Mouse (Mus musculus) heart, adult 11 months (tissue): ENCODE measurements around the gene Ippk.

Experiments used
- DNase-seq: peaks from one replicate; pipeline ENCODE4 v3.0.0; 2022

Ippk gene

DNA sequence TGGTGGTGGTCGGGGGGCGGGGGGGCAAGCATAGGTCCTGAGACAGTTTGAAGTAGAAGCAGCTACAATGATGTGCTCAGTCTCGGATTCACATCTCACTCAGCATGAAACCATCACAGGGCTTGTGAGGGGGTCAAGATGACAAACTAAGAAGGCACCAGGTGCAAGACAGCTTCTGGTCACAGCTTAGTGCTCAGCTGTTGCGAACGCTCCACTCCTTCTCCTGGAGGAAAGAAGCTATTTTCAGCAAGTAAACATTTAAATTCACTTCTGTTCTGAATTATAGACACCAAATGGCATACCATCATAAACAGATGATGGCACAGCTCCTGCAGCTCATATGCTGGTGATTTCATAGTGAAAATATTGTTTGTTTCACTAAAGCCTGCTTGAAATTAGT is 64.3 kb downstream of the Ippk start:
- DNase-seq, result no peak

DNA sequence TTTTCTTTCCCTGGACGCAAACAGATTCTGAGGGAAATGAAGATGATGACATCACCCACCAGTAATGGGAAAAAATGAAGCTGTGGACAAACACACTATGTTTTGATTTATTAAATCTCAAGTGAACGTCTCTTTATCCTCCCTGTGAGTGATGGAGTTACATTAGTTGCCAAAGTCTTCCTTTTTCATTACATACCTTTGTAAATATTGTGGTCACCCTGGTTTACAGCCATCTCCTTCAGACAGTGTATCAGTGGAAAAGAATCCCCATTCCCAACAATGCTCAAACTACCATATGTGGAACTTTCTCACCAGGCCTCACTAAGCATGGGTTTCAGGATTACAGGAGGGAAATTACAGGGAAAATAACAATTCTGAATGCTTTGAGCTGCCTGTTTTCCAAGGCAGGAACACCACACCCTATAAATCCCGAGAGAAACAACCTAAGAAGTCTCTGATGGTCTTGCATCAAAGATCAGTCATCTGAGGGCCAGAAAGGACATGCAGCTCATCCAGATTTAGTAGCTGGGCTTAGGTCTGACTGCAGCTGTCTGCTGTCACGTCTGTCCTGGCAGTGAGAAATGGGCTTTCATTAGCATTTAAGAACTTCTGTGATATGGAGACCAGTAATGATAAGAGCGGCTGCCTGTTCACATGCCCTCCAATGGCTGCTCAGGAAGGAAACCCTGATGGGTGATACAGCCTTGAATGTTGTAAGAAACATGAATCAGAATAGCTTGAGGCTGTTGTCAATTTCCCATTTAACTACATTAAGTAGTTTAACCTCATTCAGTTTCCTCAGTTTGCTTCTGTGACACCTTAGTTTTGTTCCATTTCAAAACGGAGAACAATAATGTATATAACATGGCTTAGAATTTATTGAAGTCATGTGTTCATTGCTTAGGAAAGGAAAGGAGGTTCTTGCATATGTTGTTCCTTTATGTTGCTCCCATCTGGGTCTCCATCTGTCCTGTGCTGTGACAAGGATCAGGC is 71.6 kb downstream of the Ippk start, which contains the start of gene Tes3-ps:
TSS of gene Tes3-ps (plus strand) at position 943 of the 993 bp plus-strand sequence.
- peak; percentile 96 for DNase-seq

DNA sequence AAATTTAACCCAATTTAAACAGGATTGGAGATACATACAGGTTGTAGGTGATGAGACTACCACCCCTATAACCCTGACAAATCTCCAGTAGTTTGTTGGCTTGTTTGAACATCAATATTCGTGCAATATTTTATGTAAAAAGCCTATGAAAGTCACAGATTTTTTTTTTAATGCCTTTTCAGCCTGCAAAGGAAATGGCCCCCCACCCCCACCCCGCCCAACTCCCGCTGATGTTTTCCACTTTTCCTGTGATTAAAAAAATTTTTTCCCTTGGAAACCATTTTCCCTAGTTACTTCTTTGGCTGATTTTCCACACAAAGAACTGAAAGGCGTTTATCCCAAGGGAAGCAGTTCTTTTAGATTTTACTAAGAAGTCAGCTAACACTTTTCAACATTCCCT is 83.5 kb downstream of the Ippk start, which contains the start of gene Ecm2:
TSS of gene Ecm2 (plus strand) at position 301 of the 400 bp plus-strand sequence.
- DNase-seq, result no peak

DNA sequence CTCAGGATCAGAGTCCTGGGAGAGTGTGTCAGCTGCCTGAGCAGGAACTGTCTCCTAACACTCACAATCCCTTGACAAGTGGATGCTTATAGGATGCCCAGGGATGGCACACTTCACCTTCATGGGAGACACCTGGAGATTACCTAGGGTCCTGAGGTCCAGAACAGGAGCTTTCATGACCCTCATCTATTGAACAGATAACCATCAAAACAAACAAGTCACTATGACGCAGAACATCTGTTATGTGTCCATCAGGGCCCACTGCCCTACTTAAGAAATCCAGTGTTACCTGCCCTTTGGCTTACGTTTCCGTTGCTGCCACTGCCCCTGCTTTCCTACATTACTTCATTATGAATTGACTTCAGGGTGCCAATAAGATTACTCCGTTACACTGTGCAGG is 84.7 kb downstream of the Ippk start:
- DNase-seq, result peak; percentile 91

DNA sequence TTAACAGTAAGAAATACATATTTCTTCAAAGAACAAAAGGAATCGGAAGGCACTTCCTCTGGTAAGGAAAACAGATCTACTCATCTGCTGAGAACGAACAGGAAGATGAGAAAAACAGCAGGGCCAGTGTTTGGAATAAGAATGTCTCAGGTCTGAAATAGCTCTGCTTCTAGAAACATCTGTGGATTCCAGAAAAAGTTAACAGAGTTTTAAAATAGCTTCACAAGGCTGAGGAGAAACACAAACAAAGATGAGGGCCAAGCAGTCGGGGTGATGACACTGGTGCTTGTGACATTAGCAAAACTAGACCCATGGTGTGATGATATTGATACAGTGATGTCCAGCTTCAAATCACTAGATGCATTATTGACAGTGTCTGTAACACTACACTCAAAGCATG is 86.1 kb downstream of the Ippk start:
- DNase-seq, result peak; percentile 93
